Mouse (Mus musculus): ENCODE measurements around the gene Hpse2.

DNA sequence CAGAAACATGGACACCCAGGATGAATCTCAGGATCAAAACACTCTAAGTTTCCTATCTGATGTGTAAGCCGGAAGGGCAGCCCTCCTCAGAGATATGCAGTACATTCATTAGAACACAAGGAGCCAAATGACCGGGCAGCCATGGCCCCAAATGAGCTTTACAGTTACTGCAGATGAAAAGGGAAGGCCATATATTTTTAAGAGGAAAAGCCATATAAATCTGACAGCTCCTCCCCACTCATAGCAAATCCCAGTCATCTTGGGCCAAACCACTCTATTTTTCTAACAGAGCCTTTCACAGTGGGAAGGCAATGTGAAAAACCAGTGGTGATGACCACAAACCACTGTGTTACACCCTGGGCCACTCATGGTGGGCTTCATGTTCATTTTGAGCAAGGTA, 549.9 kb downstream of the Hpse2 start:
- TF ChIP-seq CTCF (conservative IDR thresholded peaks at IDR 0.05; ENCODE audit: low read length): no peak
- TF ChIP-seq POU5F1 (IDR thresholded peaks at IDR 0.05; ENCODE audit: borderline replicate concordance, low read length): no peak

All from E14TG2a.4 (cell line).